Mouse (Mus musculus) megakaryocyte progenitor cell, adult 5-6 weeks (primary cell): Measurements from ENCODE around the gene Olfr368. TPM values are rescaled to one million over a fixed set of nuclear protein-coding genes. Genes with fewer than 3 reads are reported as not detected.
A peak's percentile ranks its signal among the peaks of the same experiment; 100 is the strongest.

Source experiments
- ATAC-seq: replicated peaks from 2 replicates; pipeline ENCODE4 v1.8.0; 2016; ENCODE audit warnings: mild to moderate bottlenecking, moderate TSS enrichment, inconsistent platforms; ENCODE audit not compliant: poor library complexity
- total RNA-seq, 2 experiments: library from RNA; stranded (forward) in 1 of 2; stranded (reverse) in 1 of 2; fragments of 157-497, 149-512 nt in 1 of 2; fragments of 200-1000 nt in 1 of 2; gene quantifications; 2 replicates each; pipeline versions ENCODE4 v1.2.3 to v1.2.4; 2015 to 2017

The Olfr368 gene
- not detected in 2 replicates for total RNA-seq (2015)
- not detected in 2 replicates for total RNA-seq (2017)

- no peak for ATAC-seq
These were observed at the start of gene Olfr368 for GRCm38 (mm10) chr2:37326215-37326614. TSS of gene Olfr368 (plus strand) at chr2:37326515.

- ATAC-seq = no peak
These were observed 7.0 kb downstream of the Olfr368 start for GRCm38 (mm10) chr2:37333321-37333720.

GRCm38 (mm10) chr2:37338497-37339187 lies 12.3 kb downstream of the Olfr368 start:
- ATAC-seq = peak; percentile 95

DNA sequence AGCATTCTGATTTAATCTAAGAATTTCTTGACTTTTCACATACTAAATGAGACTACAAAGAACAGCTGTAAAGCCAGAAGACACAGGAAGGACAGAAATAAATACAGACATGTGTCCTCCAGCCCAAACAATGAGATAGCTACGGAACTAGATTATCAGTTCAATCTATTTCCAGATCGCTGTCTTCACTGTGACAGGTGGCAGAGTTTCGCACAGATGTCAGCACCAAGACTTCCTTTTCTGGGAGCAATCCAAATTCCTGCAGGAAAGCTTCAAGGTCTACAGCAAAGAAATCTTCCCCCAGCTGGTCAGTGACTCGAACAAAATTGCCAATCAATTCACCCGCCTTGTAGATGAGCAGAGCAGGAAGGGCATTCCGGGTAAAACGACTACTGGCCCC lies 25.4 kb downstream of the Olfr368 start:
- ATAC-seq = no peak

GRCm38 (mm10) chr2:37355571-37355970 lies 29.3 kb downstream of the Olfr368 start:
- ATAC-seq = no peak

GRCm38 (mm10) chr2:37358633-37359540 lies 32.6 kb downstream of the Olfr368 start, which contains the start of gene Pdcl:
TSS of gene Pdcl (minus strand) at chr2:37359332.
- peak; percentile 92 for ATAC-seq

DNA sequence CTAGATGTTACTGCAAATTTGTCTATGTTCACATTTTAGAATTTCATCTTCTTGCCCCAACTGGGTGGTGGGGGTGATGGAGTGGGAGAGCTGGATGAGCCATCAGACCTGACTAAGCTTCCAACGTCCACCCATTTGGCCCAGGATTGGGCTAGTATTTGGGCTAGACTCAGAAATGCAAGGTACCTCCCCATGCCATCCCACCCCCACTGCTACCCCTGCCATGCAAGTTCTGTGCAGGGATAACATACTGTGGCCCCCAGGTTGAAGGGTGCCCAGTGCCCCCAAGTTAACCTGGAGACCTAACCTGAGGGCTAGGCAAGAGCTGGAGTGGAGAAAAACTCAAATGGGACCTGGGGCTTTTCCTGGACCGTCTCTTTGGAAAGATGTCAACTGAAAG lies 33.6 kb downstream of the Olfr368 start:
- ATAC-seq = no peak

GRCm38 (mm10) chr2:37370651-37371050 lies 44.3 kb downstream of the Olfr368 start:
- no peak for ATAC-seq

DNA sequence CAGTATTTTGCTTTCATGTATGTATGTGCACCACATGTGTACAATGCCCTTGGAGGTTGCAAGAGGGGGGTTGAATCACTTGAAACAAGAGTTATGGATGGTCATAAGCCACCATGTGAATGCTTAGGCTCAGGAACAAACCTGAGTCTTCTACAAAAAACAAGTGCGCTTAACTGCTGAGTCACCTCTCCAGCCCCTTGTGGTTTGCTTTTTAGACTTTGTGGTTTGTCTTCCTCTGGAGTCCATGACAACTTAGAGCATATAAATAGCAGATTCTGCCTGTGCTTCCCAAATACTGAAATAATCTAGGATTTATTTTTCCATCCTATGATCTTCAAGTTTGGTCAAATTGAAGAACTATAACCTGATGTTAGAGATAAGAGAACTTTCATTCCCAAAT lies 49.7 kb downstream of the Olfr368 start:
- peak; percentile 93 for ATAC-seq

DNA sequence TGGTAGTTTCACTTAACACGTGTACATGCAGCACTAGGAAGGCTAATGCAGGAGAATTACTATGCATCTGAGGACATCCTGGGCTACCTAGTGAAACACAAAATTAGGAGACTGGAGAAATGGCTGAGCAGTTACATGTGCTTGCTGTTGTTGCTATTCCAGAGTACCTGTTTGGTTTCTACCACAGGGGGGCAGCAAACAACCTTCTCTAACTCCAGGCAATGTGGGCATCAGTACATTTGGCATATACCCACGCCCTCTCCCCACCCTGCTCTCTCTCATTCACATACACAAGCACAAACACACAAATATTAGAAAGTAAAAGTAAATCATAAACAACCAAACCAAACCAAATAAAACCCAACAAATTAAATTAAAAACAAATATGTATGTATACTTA lies 53.9 kb downstream of the Olfr368 start:
- peak; percentile 96 for ATAC-seq

Other genes starting within 250 kb of the Olfr368 start
- gene Olfr361, start 237.2 kb upstream of the Olfr368 start, total RNA-seq (2015) = not detected in 2 replicates
- gene Olfr361, start 237.2 kb upstream of the Olfr368 start, total RNA-seq (2017) = not detected in 2 replicates
- not detected in 2 replicates for gene Olfr362, start 208.6 kb upstream of the Olfr368 start, total RNA-seq (2015)
- gene Olfr362, start 208.6 kb upstream of the Olfr368 start, total RNA-seq (2017) = not detected in 2 replicates
- not detected in 2 replicates for gene Olfr364-ps1, start 187.2 kb upstream of the Olfr368 start, total RNA-seq (2015)
- gene Olfr364-ps1, start 187.2 kb upstream of the Olfr368 start, total RNA-seq (2017) = not detected in 2 replicates
- 0.05 TPM in 1 of 2 replicates, not detected in the other for gene Olfr365, start 138.3 kb upstream of the Olfr368 start, total RNA-seq (2015)
- not detected in 2 replicates for gene Olfr365, start 138.3 kb upstream of the Olfr368 start, total RNA-seq (2017)
- gene Olfr366, start 114.9 kb upstream of the Olfr368 start, total RNA-seq (2015) = not detected in 2 replicates
- not detected in 2 replicates for gene Olfr366, start 114.9 kb upstream of the Olfr368 start, total RNA-seq (2017)
- 27.3 TPM in 2 replicates for gene Pdcl, start 32.8 kb downstream of the Olfr368 start, total RNA-seq (2015)
- gene Pdcl, start 32.8 kb downstream of the Olfr368 start, total RNA-seq (2017) = 56.1 and 98.5 TPM in 2 replicates
- gene Rc3h2, start 96.4 kb downstream of the Olfr368 start, total RNA-seq (2015) = 28.8 and 29.9 TPM in 2 replicates
- 23.1 and 37.1 TPM in 2 replicates for gene Rc3h2, start 96.4 kb downstream of the Olfr368 start, total RNA-seq (2017)
- 7.3 and 8.3 TPM in 2 replicates for gene Zbtb26, start 116.6 kb downstream of the Olfr368 start, total RNA-seq (2015)
- gene Zbtb26, start 116.6 kb downstream of the Olfr368 start, total RNA-seq (2017) = 8.2 and 11.8 TPM in 2 replicates
- 16.2 and 17.4 TPM in 2 replicates for gene Zbtb6, start 116.7 kb downstream of the Olfr368 start, total RNA-seq (2015)
- gene Zbtb6, start 116.7 kb downstream of the Olfr368 start, total RNA-seq (2017) = 20.3 and 22.3 TPM in 2 replicates
- gene Rabgap1, start 116.8 kb downstream of the Olfr368 start, total RNA-seq (2015) = 20.0 and 31.9 TPM in 2 replicates
- 30.4 and 39.1 TPM in 2 replicates for gene Rabgap1, start 116.8 kb downstream of the Olfr368 start, total RNA-seq (2017)
- 1.5 and 1.7 TPM in 2 replicates for gene Gpr21, start 189.8 kb downstream of the Olfr368 start, total RNA-seq (2015)
- 0.29 and 0.88 TPM in 2 replicates for gene Gpr21, start 189.8 kb downstream of the Olfr368 start, total RNA-seq (2017)